Mouse (Mus musculus): ENCODE measurements at regions not wholly inside any gene's neighbourhood (a gene's known extent, or its start where the extent isn't known, plus 50 kb on each side); places are given as distances from the start of the nearest gene placed in this dataset.

DNA sequence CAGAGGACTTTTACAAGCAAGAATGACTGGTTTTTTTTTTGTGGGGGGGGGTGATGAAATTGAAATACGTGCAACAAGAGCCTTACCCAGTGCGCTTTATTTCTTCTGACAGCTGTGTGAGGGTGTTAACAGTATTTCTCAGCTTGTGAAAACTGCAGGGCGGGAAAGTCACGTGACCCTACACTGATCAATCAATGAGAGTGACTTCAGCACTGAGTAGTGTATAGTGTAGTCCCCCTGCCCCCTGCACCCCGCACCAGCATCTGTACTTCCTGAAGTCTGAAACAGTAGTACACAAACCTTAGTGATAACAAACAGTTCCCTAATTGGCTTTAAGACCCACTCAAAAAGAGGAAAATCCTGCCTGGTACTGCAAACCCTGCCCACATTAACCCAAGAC lies 158.5 kb upstream of the Adamts5 start:
- 64% methylated on average over 5 of the region's 5 CpGs for WGBS
- TF ChIP-seq CTCF (IDR thresholded peaks at IDR 0.05; ENCODE audit: low read depth, low read length), result no peak
- no peak for TF ChIP-seq POLR2A (IDR thresholded peaks at IDR 0.05; ENCODE audit: extremely low read depth, insufficient read depth, low read length)
- H3K79me2 ChIP-seq (ENCODE audit: control insufficient read depth, insufficient read depth, low read length), result no peaks in the 10 kb centered on the region

DNA sequence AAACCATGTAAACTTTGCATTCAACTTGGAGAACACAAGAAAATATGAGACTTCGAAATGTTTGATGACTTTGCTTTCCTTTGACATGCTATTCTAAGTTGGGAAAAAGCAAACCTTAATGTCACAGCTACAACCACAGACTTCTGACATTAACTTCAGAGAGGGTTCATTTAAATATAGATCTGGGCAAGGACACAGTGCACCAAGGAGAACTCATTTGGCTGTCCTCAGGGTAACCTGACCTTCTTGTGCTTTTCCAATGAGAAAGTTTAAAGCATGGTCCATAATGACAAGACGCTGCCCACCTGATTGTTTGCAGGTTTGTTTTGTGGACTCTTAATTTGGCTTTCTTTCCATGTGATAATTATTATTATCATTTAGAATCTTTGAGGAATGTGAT lies 143.1 kb upstream of the Adamts5 start:
- Histone ChIP-seq H3K27ac (replicated peaks; ENCODE audit: insufficient read depth, low read depth, low read length) (no peak overlapping the region), H3K9ac (ENCODE audit: low read depth, low read length) (no peak overlapping the region), H3K4me3 (ENCODE audit: insufficient read depth, low read depth, low read length) (no peak overlapping the region), H3K4me1 (ENCODE audit: control insufficient read depth, insufficient read depth, low read length) (no peaks in the 10 kb centered on the region), H3K79me2 (ENCODE audit: control insufficient read depth, insufficient read depth, low read length) (no peaks in the 10 kb centered on the region), H3K36me3 (ENCODE audit: control insufficient read depth, insufficient read depth, low read length) (no peaks in the 10 kb centered on the region), H3K27me3 (ENCODE audit: control insufficient read depth, insufficient read depth, low read length) (no peaks in the 10 kb centered on the region)
- WGBS, result 87% methylated on average over 2 of the region's 2 CpGs
- DNase-seq (ENCODE audit: extremely low read depth, low read depth, low spot score), result no peak
- TF ChIP-seq POLR2A (IDR thresholded peaks at IDR 0.05; ENCODE audit: extremely low read depth, insufficient read depth, low read length) (no peak), CTCF (IDR thresholded peaks at IDR 0.05; ENCODE audit: low read depth, low read length) (no peak)

More for the DNA sequence above, 158.5 kb upstream of the Adamts5 start:
- H3K4me3 ChIP-seq (ENCODE audit: insufficient read depth, low read depth, low read length), result no peak overlapping the region
- H3K27me3 ChIP-seq (ENCODE audit: control insufficient read depth, insufficient read depth, low read length), result no peaks in the 10 kb centered on the region
- DNase-seq (ENCODE audit: extremely low read depth, low read depth, low spot score), result no peak
- no peak overlapping the region for H3K27ac ChIP-seq (replicated peaks; ENCODE audit: insufficient read depth, low read depth, low read length)
- H3K36me3 ChIP-seq (ENCODE audit: control insufficient read depth, insufficient read depth, low read length), result no peaks in the 10 kb centered on the region
- H3K4me1 ChIP-seq (ENCODE audit: control insufficient read depth, insufficient read depth, low read length), result no peaks in the 10 kb centered on the region
- H3K9ac ChIP-seq (ENCODE audit: low read depth, low read length), result no peak overlapping the region

DNA sequence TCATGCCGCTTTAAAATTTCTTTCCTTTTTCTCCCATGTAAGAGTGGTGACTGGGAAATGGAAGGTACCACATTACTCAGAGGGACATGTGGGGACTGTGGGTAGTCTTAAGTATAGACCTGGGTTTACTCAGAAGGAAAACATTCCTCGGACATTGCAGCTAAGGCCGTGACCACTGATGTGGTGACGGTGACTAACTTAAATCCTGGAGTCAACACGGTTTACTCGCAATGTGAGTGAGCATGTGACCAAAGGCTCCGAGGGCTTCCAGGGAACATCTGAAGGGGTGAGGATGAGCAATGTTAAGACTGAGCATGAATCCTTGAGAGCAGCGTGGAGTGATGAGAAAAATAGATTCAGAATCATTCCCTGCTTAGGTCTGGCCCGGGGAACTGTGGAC lies 133.1 kb upstream of the Adamts5 start:
- no peak overlapping the region for H3K9ac ChIP-seq (ENCODE audit: low read depth, low read length)
- H3K36me3 ChIP-seq (ENCODE audit: control insufficient read depth, insufficient read depth, low read length), result no peaks in the 10 kb centered on the region
- TF ChIP-seq CTCF (IDR thresholded peaks at IDR 0.05; ENCODE audit: low read depth, low read length) (no peak), POLR2A (IDR thresholded peaks at IDR 0.05; ENCODE audit: extremely low read depth, insufficient read depth, low read length) (no peak)
- no peak overlapping the region for H3K27ac ChIP-seq (replicated peaks; ENCODE audit: insufficient read depth, low read depth, low read length)
- H3K27me3 ChIP-seq (ENCODE audit: control insufficient read depth, insufficient read depth, low read length), result no peaks in the 10 kb centered on the region
- H3K4me1 ChIP-seq (ENCODE audit: control insufficient read depth, insufficient read depth, low read length), result no peaks in the 10 kb centered on the region
- H3K4me3 ChIP-seq (ENCODE audit: insufficient read depth, low read depth, low read length), result no peak overlapping the region
- 89% methylated on average over 9 of the region's 9 CpGs for WGBS
- no peaks in the 10 kb centered on the region for H3K79me2 ChIP-seq (ENCODE audit: control insufficient read depth, insufficient read depth, low read length)
- no peak for DNase-seq (ENCODE audit: extremely low read depth, low read depth, low spot score)

DNA sequence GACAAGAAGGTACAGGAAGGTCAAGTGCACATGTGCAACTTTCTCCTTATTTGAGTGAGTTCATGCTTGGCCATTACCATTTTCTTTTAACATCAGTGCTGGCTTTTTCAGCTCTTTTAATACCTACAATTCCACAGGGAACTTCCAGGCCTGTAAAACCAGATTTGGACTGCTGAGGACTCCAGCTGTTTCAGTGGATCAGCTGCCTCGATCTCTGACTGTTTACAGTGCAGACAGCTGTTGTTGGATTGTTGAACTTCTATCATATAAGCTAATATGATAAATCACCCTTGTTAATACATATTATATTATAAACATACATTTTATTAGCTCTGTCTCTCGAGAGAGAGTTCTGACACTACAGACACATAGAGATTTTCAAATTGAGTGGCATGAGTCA lies 126.1 kb upstream of the Adamts5 start:
- Histone ChIP-seq H3K9ac (ENCODE audit: low read depth, low read length) (no peak overlapping the region), H3K4me1 (ENCODE audit: control insufficient read depth, insufficient read depth, low read length) (no peaks in the 10 kb centered on the region), H3K79me2 (ENCODE audit: control insufficient read depth, insufficient read depth, low read length) (no peaks in the 10 kb centered on the region), H3K36me3 (ENCODE audit: control insufficient read depth, insufficient read depth, low read length) (no peaks in the 10 kb centered on the region), H3K27me3 (ENCODE audit: control insufficient read depth, insufficient read depth, low read length) (no peaks in the 10 kb centered on the region), H3K4me3 (ENCODE audit: insufficient read depth, low read depth, low read length) (no peak overlapping the region), H3K27ac (replicated peaks; ENCODE audit: insufficient read depth, low read depth, low read length) (no peak overlapping the region)
- TF ChIP-seq POLR2A (IDR thresholded peaks at IDR 0.05; ENCODE audit: extremely low read depth, insufficient read depth, low read length), result no peak
- TF ChIP-seq CTCF (IDR thresholded peaks at IDR 0.05; ENCODE audit: low read depth, low read length), result no peak
- no peak for DNase-seq (ENCODE audit: extremely low read depth, low read depth, low spot score)
- WGBS, result 57% methylated on average over 2 of the region's 2 CpGs

DNA sequence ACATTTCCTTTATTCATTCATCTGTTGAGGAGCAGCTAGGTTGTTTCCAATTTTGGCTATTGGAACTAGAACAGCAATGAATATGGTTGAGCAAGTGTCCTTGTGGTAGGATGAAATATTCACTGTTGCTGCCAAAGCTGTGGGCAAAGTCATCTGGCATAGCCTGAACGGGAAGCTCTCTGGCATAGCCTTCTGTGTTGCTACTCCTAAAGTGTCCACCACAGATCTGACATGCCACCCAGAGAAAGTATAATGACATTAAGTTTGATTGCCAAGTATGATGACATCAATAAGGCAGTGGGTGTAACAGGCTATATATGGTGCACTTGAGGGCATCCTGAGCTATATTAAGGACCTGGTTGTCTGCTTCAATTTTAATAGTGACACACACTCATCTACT lies 113.7 kb upstream of the Adamts5 start:
- Histone ChIP-seq H3K9ac (ENCODE audit: low read depth, low read length) (no peak overlapping the region), H3K79me2 (ENCODE audit: control insufficient read depth, insufficient read depth, low read length) (no peaks in the 10 kb centered on the region), H3K27me3 (ENCODE audit: control insufficient read depth, insufficient read depth, low read length) (no peaks in the 10 kb centered on the region), H3K36me3 (ENCODE audit: control insufficient read depth, insufficient read depth, low read length) (no peaks in the 10 kb centered on the region), H3K4me3 (ENCODE audit: insufficient read depth, low read depth, low read length) (no peak overlapping the region), H3K27ac (replicated peaks; ENCODE audit: insufficient read depth, low read depth, low read length) (no peak overlapping the region), H3K4me1 (ENCODE audit: control insufficient read depth, insufficient read depth, low read length) (no peaks in the 10 kb centered on the region)
- DNase-seq (ENCODE audit: extremely low read depth, low read depth, low spot score), result no peak
- 82% methylated on average over 1 of the region's 1 CpGs for WGBS
- TF ChIP-seq POLR2A (IDR thresholded peaks at IDR 0.05; ENCODE audit: extremely low read depth, insufficient read depth, low read length), result no peak
- TF ChIP-seq CTCF (IDR thresholded peaks at IDR 0.05; ENCODE audit: low read depth, low read length), result no peak

DNA sequence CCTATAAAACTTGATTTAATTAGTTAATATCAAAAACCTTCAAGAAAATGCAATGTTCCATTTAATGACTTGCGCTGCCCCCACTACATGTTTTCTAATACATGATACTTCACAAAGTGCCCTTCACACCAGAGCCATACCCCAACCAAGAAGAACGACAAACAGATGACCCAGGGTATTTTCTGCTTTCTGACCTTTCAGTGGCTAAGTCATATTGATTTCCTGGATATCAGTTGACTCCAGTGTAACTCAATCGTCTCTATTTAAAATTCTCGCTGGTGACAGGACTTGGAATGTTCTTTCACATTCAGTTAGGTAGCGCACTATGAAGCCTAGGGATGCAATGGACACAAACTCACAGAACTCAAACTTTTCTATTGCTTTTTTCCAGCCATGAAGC lies 109.4 kb upstream of the Adamts5 start:
- H3K4me1 ChIP-seq (ENCODE audit: control insufficient read depth, insufficient read depth, low read length), result no peaks in the 10 kb centered on the region
- no peak for TF ChIP-seq CTCF (IDR thresholded peaks at IDR 0.05; ENCODE audit: low read depth, low read length)
- no peak for TF ChIP-seq POLR2A (IDR thresholded peaks at IDR 0.05; ENCODE audit: extremely low read depth, insufficient read depth, low read length)
- no peak overlapping the region for H3K9ac ChIP-seq (ENCODE audit: low read depth, low read length)
- no peaks in the 10 kb centered on the region for H3K79me2 ChIP-seq (ENCODE audit: control insufficient read depth, insufficient read depth, low read length)
- H3K27ac ChIP-seq (replicated peaks; ENCODE audit: insufficient read depth, low read depth, low read length), result no peak overlapping the region
- no peak for DNase-seq (ENCODE audit: extremely low read depth, low read depth, low spot score)
- no peak overlapping the region for H3K4me3 ChIP-seq (ENCODE audit: insufficient read depth, low read depth, low read length)
- 76% methylated on average over 5 of the region's 5 CpGs for WGBS
- H3K27me3 ChIP-seq (ENCODE audit: control insufficient read depth, insufficient read depth, low read length), result no peaks in the 10 kb centered on the region
- H3K36me3 ChIP-seq (ENCODE audit: control insufficient read depth, insufficient read depth, low read length), result no peaks in the 10 kb centered on the region

Measured in liver, adult 2 months (tissue).